Mouse (Mus musculus): ENCODE data around the gene Gpr19.

- TF ChIP-seq CTCF (IDR thresholded peaks at IDR 0.05; ENCODE audit: low read depth, low read length) (no peak), GATA1 (IDR thresholded peaks at IDR 0.05; ENCODE audit: borderline replicate concordance, low read length) (no peak)
These were observed 18.8 kb downstream of the Gpr19 start for GRCm38 (mm10) chr6:134879556-134879955.

Data from G1E (cell line).